Mouse (Mus musculus) cortical plate, adult 2 months (tissue): ENCODE data around the gene Nynrin. TPM values are rescaled to one million over a fixed set of nuclear protein-coding genes. Genes with fewer than 3 reads are reported as not detected.

Experiments
- H3K27ac ChIP-seq: fragments of 200-500 bp; 2 replicates; pipeline ENCODE4 v1.5.1; 2012; ENCODE audit warnings: low read length, control low read depth, inconsistent platforms; ENCODE audit not compliant: insufficient read depth
- H3K4me1 ChIP-seq: fragments of 200-500 bp; 2 replicates; pipeline ENCODE4 v1.6.1; 2011; ENCODE audit warnings: low read length; ENCODE audit not compliant: control insufficient read depth, insufficient read depth
- H3K4me3 ChIP-seq: fragments of 200-500 bp; 2 replicates; pipeline ENCODE4 v1.5.1; 2011; ENCODE audit warnings: mild to moderate bottlenecking, low read length, control low read depth; ENCODE audit not compliant: insufficient read depth
- CTCF ChIP-seq: fragments of 200-500 bp; IDR thresholded peaks from 2 replicates; pipeline ENCODE4 v1.5.1; 2011; ENCODE audit warnings: mild to moderate bottlenecking, control low read depth, low read length; ENCODE audit not compliant: insufficient read depth; ENCODE audit errors: extremely low read depth
- POLR2A ChIP-seq: fragments of 200-500 bp; IDR thresholded peaks from 2 replicates; pipeline ENCODE4 v1.6.1; 2011; ENCODE audit warnings: mild to moderate bottlenecking, low read length, control low read depth; ENCODE audit not compliant: insufficient read depth; ENCODE audit errors: extremely low read depth
- polyA plus RNA-seq: library from polyadenylated mRNA; depleted of rRNA; stranded (reverse); fragments of >200 nt; gene quantifications from 2 replicates; pipeline ENCODE4 v1.2.3, GENCODE M21; 2012

Nynrin gene
- polyA plus RNA-seq, 1 experiment, result 2.6 TPM

DNA sequence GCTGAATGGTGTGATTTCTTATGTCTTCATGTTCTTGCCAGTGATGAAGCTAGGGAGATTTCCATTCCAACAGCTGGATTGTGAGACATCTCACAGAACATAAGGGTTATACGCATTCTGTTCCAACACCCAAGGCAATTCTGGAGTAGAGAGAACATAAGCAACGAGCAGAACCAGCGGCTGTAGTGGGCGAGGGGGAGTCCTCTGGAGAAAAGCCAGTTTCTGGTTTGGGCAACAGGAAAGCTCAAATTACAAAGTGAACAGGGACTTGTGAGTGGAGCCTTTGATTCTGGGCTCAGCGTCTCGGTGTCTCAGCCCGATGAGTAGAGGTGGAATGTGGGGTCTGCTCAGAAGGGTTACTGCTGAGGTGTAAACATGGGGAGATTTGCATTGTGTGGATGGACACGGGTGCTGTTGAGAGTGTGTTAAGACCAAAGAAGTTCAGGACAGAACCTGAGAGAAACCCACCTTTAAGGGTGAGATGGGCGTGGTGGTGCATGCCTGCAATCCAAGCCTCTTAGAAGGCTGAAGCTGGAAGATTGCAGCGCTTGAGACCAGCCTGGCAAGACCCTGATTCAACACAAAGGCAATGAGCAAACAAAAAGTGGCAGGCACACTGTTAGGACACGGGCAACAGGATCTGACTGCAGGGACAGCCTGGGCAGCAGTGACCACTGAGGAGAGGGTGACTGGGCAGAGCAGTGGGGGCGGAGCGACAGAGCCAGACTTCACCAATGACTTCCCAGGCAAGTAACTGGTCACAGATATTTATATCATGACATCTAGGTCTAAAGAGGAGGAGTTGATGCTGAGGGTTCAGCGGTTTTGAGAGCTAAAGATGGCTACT is 23.9 kb downstream of the Nynrin start:
- TF ChIP-seq CTCF, result no peak
- no peak for TF ChIP-seq POLR2A
- Histone ChIP-seq H3K4me3 (no peak overlapping the region), H3K4me1 (no peaks in the 10 kb centered on the region), H3K27ac (no peak overlapping the region)

DNA sequence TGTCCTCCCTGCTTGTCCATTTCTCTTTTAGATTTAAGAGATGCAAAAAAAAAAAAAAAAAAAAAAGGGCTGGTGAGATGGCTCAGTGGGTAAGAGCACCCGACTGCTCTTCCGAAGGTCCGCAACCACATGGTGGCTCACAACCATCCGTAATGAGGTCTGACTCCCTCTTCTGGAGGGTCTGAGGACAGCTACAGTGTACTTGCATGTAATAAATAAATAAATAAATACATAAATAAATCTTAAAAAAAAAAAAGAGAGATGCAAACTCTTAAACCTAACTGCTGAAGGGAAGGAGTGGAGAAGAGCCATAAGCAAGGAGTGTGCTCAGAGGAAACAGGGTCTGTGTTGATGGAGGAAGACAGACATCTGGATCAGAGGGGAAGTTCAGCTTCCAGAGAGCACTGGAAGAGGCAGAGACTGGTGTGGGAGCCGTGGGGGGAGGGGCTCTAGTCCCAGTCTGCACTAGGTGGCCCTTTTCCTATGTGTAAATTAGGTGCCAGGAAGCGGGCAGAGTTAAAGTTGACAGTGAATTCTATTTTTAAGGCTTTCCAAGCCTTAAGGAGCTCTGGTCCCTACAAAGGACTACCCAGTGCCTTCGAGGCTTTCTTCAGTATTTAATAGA is 24.6 kb downstream of the Nynrin start:
- TF ChIP-seq POLR2A (no peak), CTCF (no peak)
- Histone ChIP-seq H3K4me1 (no peaks in the 10 kb centered on the region), H3K27ac (no peak overlapping the region), H3K4me3 (no peak overlapping the region)

DNA sequence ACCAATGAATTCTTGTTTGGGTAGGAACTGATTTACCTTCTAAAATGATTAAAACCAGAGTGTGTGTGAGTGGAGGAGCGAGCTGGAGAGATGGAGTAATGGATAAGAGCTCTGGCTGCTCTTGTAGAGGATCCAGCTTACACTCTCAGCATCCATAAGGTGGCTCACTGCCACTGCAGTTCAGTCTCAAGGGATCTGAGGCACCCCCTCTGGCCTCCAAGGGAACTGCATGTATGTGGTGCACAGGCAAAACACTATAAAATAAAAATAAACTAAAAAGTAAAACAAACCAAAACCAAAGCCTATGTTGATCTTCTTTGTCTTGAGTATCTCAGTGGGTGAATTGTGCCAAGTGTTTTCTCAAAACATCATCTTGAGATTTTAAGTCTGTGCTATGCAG is 25.8 kb downstream of the Nynrin start:
- H3K27ac ChIP-seq, result no peak overlapping the region
- no peak overlapping the region for H3K4me3 ChIP-seq
- TF ChIP-seq CTCF, result peak; percentile 87
- no peak for TF ChIP-seq POLR2A
- H3K4me1 ChIP-seq, result no peaks in the 10 kb centered on the region

DNA sequence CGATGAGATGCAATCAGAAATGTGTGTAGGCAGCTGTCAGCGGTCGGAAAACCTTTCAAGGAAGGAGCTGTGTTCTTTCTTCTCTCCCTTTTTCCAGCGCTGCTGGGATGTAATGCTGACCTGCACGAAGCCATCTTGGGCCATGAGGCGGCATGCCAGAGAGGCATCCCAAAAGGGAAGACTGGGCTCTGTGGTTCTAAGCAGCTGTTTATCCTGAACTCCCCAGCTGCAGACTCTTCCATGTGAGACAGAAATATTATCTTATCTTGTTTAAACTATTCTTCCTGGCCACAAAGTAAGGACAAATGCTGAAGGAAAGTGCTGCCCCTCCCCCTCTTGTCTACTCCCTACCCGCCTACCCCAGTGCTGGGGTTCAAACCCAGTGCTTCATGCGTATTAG is 27.2 kb downstream of the Nynrin start:
- no peak for TF ChIP-seq CTCF
- TF ChIP-seq POLR2A, result no peak
- no peaks in the 10 kb centered on the region for H3K4me1 ChIP-seq
- H3K27ac ChIP-seq, result no peak overlapping the region
- H3K4me3 ChIP-seq, result no peak overlapping the region

DNA sequence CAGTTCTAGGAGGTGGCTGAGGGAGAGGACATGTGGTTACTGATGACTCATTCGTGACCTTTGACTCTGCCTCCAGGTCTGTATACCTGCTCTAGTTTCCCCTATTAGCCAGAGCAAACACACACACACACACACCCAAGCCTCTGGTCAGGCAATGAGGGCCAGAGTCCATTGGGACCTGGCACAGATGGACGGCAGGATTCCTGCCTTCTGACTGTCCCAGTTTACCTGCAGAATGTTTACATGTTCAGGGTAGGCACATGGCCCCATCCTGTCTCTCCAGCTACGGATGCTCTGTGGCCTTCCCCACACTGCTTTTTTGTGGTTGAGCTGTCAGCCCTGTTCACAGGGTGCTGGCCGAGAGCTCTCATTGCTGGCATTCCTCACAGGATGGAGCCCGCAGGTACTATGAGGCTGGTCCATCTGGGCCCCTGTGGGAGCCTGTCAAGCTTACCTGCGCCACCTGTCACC is 28.4 kb downstream of the Nynrin start:
- H3K27ac ChIP-seq, result no peak overlapping the region
- H3K4me1 ChIP-seq, result no peaks in the 10 kb centered on the region; the same call in 1 of the 2 replicates
- H3K4me3 ChIP-seq, result no peak overlapping the region
- TF ChIP-seq CTCF (no peak), POLR2A (no peak)

DNA sequence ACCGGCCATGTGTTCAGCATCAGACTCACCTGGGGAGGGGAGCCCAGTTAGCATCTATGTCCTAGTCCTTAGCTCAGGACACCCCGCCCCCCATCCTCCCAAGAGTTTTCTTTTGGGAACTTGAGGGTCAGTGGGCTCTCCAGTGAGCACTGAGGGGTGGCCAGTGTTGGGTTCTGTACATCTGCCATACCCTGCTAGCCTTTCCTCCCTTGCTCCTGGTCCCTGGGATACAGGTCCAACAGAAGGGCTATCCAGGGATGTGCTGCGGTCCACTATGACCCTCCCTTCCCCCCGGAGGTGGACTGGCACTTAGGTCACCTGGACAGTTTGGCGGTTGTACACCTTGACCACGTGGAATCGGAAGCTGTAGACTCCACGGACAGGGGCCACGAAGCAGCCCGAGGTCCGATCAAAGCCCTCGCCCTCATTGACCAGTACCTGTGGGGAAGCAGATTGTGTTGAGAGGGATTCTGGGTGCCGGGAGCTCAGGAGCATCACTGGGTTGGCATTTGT is 29.4 kb downstream of the Nynrin start:
- no peaks in the 10 kb centered on the region; the same call in 1 of the 2 replicates for H3K4me1 ChIP-seq
- H3K4me3 ChIP-seq, result no peak overlapping the region
- no peak for TF ChIP-seq CTCF
- H3K27ac ChIP-seq, result no peak overlapping the region

DNA sequence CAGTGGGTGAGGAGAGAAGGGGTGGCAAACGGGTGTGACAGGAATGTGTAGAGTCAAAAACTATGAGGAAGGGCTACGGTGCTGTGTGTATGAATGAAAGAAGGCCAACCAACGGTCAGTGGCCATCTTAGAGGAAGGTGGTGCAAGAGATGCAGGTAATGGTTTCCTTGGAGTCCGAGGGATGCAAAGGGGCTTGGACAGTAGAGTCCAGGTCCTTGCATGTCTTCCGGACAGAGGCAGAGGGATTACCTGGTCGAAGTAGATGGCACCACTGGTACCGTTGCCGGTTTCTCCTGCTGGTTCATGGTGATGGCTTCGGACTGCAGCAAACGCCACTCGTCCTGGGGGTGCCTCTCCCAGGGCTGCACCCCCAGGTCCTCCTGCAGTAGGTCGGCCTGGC is 29.9 kb downstream of the Nynrin start:
- Histone ChIP-seq H3K27ac (no peak overlapping the region), H3K4me3 (no peak overlapping the region), H3K4me1 (no peaks in the 10 kb centered on the region; the same call in 1 of the 2 replicates)
- no peak for TF ChIP-seq POLR2A
- TF ChIP-seq CTCF, result no peak

DNA sequence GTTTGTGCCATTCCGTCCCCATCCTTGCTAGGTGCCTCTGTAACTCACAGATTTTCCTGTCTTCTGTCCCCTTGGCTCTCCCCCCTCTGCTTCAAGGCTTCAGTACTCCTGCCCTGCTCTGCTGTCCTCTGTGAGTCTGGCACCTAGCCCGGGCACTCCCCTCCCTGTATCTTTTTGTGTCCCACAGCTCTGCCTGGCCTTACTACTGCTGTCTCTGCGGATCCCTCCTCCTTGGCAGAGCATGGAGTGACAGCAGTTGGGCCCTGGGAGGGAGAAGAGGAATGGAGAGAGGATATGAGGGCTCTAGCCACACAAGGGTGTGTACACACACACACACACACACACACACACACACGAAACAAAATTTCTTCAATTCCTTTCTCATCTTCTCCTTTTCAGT is 30.4 kb downstream of the Nynrin start, which contains the start of gene Cbln3:
Cbln3 (minus strand) TSS at position 227 of the 400 bp plus-strand sequence.
- Histone ChIP-seq H3K27ac (no peak within 1 kb of the TSS), H3K4me1 (no peaks in the 10 kb centered on the region; the same call in 1 of the 2 replicates), H3K4me3 (peak within 1 kb of the TSS; percentile 51)
- TF ChIP-seq CTCF (no peak), POLR2A (no peak)

DNA sequence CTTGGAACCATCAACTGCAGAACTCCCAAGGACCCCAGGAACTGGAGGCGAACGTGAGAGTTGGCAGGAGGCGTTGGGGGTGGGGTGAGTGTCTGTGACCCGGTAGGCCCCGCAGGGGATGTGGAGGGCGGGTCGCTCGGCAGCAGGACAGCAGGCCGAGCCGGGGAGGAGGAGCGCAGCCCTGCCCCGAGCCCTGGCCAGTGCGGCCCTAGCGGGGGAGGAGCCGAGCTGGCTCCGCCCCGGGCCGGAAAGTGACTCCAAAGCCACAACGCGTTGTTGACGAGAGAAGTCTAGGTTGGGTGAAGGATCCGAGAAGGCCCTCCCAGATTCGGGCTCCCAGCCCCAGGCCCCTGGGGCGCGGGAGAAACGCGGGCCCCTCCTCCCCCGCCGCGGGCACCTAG is 30.9 kb downstream of the Nynrin start, which contains the start of gene Khnyn:
Khnyn (plus strand) TSS at position 235 of the 401 bp plus-strand sequence.
- H3K27ac ChIP-seq, result peak within 1 kb of the TSS; percentile 49; the same call in 1 of the 2 replicates
- peak within 1 kb of the TSS; percentile 51 for H3K4me3 ChIP-seq
- H3K4me1 ChIP-seq, result no peaks in the 10 kb centered on the region; the same call in 1 of the 2 replicates
- TF ChIP-seq POLR2A, result peak; percentile 78
- no peak for TF ChIP-seq CTCF
